Mouse (Mus musculus): ENCODE data around the gene Tctn1.
"Not testable (repeated sequence)": the region's sequence is repeated elsewhere in the genome, so short reads cannot be mapped to it uniquely, and the experiment has no call there.

Tctn1 gene

DNA sequence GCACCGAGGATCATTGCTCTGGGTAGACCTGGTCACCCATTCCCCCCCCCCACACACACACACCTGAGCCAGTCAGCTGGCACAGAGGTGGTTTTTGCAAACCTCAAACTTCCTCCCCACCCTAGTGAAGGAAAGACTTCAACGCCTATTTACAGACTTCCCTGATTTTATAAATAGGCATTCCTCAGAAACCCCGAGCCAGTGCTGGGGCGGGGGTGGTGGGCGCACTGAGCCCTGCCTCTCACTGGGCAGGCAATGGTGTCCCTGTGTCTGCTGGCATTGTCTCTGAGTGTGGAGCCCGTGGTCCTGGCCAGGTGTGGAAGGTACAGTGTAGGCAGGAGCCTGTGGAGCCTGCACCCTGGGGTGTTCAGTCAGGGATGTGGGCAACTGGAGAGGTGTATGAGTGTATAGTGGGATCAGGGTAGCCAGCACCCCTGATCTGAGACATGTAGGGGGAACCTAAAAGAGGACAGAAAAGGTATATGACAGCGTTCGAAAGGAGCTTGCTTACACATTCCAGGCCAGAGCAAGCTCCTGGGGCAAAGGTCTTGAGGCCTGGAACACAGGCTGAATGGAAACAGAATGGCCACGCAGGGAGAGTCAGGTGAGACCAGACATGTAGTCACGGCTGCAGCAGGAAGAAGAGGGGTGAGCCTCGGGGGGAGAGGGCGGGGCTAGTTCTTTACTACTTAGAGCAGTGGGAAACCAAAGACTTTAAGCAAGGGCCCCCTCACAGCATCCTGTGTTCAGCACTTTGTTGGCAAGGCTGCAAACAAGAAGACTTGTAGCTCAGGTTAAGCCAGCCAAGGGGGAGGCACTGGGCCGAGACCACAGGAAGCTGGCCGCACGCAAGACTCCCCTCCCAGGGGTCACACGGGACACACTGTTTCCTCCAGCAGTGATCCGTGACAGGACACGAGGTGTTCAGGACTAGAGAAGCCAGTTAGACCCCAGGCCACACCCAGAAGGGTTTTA, 44.3 kb downstream of the Tctn1 start:
- DNase-seq (ENCODE audit: low spot score in 2 of 2) = peak; percentile 78

DNA sequence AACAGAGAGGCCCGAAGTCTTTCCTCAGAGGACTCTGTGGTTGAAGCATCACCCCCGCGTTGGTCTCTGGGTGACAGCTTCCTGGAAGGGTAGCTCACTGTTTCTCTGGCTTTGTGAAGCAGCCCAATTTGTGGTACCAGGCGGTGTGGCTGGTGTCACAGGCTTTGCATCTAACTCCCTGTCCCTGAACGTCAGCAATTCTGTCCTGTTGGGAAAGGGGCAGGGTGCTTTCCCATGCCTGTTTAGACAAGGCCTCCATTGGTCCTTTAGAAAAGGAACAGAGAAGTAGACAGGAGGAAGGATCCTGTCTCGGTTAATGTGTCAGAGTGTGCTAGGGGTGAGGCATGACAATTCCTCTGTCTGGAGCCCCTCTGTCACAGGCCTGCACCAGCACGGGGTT, 45.3 kb downstream of the Tctn1 start:
- peak in 1 of 2 experiments; percentile 42 for DNase-seq (ENCODE audit: low spot score in 2 of 2)

DNA sequence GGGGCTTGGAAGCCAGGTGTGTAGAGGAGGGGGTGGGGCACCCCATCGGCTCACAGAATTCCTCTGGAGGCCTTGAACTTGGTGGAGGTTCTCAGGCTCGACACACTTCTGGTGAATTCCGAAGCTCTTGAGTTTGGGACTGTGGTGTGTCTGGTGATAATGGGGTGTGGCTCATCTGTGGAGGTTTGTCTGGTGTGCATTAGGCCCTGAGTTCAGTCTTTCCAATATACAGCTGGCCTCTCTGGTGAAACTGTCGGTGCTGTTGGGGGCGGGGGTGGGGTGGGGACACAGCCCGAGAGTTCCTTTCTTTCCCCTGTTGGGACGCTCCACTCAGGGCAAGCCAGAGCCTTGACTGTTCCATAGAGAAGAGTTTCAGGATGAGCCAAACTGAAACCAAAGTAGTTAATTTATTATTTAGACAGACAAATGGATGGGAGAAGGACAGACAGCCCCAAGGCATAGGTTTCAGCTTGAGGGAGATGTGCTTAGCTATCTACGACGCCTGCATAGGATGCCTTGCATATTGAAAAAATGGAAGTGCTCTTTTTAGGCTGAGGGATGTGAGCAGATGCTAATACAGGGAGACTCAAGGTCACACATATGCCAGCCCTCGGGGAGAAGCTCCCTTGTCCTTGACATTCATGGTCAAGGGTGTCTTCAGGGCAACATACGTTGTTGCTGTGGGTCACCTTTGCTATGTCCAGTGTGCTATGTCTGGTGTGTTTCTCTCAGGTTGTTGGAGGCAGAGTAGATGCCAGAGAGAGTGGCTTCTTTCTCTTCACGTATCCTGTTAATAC, 46.0 kb downstream of the Tctn1 start:
- DNase-seq (ENCODE audit: low spot score in 2 of 2) = no peak

DNA sequence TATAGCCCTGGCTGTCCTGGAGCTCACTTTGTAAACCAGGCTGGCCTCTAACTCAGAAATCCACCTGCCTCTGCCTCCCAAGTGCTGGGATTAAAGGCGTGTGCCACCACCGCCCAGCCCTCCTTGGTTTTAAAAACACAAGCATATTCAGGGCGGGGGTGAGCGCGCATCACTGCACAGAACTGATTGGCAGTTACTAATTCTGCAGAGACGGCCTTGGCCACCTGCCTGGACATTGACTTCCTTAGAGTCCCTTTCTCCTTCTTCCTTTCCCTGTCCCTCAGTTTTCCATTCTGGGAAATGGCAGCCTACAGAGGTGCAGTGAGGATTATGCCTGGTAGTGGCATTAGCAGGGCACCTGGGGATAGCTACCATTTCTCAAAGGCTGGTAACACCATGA, 46.6 kb downstream of the Tctn1 start:
- no peak for DNase-seq (ENCODE audit: low spot score in 2 of 2)

DNA sequence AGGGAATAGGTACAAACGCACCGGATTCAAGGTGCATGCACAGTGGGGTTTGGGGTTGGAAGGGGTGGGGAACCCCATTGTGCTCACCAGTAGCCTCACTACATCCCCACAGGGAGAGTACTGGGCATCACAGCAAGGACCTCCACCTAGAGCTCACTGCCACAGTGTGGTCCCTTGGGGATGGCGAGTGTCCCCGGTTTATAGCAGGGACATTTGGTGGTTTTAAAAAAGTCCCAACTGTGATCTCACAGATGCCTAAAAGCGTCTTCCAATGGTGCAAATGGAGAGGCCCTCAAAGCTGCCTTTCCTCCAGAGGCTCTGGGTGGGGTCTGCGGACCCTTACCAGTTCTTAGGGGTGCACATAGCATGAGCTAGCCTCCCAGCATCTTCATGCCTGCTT, 50.4 kb downstream of the Tctn1 start:
- no peak for DNase-seq (ENCODE audit: low spot score in 2 of 2)

DNA sequence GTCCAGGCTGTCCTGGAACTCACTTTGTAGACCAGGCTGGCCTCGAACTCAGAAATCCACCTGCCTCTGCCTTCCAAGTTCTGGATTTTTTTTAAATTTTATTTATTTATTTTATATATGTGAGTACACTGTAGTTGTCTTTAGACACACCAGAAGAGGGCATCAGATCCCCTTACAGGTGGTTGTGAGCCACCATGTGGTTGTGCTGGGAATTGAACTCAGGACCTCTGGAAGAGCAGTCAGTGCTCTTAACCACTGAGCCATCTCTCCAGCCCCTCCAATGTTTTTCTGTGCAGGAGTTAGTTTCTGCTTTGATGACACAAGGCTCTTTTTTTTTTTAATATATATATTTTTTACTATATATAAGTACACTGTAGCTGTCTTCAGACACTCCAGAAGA, 51.4 kb downstream of the Tctn1 start:
- DNase-seq (ENCODE audit: low spot score in 2 of 2) = not testable (repeated sequence)

DNA sequence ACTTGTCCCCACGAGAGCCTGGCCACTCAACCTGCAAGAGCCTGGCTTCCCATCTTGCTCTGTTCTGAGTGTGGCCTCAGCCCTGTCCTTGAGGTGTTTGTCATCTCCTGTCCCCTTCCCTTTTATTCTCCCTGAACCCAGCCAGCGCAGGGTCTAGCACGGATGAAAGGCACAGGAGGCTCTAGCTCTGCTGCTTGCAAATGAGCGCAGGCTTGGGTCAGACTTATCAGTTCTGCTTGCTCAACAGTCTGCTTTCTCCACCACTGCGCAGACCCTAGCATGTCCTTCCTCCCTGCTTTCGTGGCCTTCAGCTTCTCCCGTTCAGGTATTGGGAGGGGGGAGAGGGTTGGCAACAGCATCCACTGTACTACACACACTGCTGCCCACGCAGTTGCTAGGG, 52.1 kb downstream of the Tctn1 start:
- DNase-seq (ENCODE audit: low spot score in 2 of 2) = no peak

DNA sequence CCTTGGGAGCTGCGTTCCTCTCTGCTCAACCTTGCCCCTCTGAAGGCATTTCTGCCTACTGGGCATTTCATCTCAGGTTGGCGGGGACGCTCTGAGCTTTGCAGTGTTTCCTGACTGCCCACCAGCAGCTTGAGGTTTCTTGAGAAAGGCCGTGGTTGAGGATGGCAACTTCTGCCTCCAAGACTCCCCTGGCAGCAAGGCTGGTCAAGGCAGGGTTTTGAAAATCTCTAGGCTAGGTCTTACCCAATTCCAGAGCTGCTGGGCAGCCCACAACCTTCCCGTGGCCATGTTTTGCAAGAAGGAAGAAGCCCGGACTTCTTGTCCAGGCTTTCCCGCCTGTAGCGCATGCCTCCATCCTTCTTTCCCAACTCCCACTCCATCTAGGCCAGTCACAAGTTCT, 53.4 kb downstream of the Tctn1 start:
- no peak for DNase-seq (ENCODE audit: low spot score in 2 of 2)

DNA sequence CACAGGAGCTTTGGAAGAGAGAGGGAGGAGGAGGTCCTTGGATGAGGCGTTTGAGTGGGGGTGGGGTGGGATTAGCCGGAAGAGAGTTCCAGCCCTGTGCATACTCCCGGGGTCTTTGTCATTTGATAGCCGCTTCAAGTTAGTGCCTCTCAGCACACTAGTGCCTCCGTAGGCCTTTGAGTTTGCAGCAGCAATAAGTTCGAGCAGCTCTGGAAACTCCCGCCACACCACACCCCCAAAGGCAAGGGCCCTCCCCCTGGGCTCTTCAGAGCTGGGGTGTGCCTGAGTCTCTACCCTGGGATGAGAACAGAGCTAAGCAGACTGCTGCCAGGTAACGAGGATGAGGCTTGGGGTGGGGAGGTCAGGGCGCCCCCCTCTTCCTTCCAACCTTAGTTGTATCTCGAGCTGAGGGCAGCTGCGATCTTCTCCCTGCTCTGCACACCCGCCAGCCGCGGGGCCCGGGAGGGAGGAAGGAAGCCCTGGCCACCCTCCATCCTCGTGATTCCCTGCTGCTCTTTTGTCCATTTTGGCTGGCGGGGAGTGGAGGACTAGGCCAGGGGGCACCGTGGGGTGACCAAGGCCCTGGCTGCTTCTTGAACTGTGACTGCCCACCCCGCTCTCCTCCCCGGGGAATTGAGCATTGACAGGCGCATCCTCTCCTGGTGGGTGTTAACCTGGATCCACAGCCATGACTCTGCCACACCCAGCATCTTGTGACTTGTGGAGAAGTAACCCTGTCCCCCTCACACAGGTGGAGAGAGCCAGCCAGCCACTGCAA, 54.5 kb downstream of the Tctn1 start:
- peak; percentile 71 for DNase-seq (ENCODE audit: low spot score in 2 of 2)

DNA sequence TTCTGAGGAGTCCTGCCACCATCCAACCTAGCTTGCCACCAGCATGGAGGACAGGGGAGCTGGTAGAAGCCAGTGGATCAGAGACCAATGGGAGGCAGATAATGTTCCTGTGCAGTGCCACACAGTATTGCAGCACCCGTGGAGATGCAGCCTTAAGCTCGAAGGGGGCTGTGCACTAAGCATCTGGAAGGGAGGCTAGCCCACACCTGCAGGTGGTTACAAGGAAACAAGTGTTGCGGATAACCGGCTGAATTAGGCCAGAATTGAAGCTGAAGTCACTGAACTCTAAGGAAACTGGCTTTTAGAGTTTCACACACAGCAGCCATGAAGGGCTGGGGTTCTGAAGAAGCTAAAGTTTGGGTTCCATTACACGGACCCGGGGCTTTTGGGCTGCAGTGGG, 55.4 kb downstream of the Tctn1 start:
- DNase-seq (ENCODE audit: low spot score in 2 of 2) = peak; percentile 65 to 74

DNA sequence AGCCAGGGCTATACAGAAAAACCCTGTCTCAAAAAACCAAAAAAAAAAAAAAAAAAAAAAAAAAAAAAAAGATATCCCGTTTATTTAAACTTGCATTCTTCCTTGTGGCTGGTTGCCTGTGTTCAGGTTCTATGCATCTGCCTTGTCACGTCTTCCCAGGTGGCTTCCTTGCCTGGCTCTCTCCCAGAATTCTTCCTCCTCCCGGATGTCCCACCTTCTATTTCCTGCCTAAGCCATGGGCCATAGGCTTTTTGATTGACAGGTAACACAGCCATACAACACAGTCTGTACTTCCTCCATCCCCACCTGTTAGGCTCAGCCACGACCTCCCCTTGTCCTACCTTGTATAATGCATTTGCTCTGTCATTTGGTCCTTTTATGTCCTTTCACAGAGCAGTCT, 57.8 kb downstream of the Tctn1 start, which contains the start of gene Hvcn1:
Hvcn1 (plus strand) TSS at position 330 of the 400 bp plus-strand sequence.
- DNase-seq (ENCODE audit: low spot score in 2 of 2) = no peak

DNA sequence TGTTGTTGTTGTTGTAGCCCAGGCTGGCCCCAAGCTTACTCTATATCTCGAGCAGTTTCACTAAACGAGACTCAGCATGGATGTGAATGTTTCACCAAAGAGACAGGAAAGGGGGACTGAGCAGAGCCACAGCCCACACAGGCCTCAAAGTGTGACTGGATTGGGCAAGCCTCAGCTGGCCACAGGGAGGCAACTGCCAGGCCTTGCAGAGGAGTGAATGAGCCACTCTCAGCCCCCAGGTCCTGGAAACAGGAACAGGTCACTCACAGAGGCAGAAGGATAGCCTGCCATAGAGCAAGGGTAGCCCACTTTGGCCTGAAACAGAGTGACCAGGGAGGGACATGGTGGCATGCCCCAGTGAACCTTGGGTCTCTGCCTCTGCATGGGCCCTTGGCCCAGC, 60.1 kb downstream of the Tctn1 start:
- DNase-seq (ENCODE audit: low spot score in 2 of 2) = no peak

DNA sequence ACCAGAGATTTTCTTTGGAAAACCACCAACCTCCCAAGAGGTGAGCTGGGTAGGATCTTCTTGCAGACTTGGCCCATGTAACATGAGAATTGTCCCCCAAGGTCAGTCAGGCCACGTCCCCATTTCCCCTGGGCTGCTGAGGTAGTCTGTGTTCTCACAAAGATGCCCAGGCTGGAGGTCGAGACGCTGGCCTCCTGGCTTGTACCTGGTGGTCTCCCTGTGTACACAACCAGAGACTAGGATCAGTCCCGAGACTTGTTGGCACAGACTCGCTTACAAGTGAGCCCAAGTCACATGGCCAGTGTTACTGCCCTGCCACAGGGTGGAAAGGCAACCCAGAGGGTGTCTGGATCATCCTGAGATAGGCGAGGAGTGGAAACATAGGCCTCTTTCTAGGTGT, 62.4 kb downstream of the Tctn1 start:
- no peak for DNase-seq (ENCODE audit: low spot score in 2 of 2)

DNA sequence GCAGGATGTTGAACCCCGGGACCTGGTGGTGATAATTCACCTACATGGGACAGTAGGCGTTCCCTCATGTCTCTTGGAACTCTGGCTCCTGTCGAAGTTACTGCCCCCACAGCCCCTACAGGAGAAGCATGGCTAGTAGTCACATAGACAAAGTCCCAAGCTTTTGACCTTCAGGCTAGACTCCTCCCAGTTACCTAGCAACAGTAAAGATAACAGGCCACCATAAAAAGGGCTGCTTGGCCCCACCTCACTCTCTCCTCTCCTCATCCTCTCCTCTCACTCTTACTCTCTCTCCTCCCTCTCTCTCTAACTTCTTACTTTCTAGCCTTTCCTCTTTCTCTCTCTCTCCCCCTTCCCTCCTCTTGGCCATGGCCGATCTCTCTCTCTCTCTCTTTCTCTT, 63.4 kb downstream of the Tctn1 start:
- no peak for DNase-seq (ENCODE audit: low spot score in 2 of 2)

DNA sequence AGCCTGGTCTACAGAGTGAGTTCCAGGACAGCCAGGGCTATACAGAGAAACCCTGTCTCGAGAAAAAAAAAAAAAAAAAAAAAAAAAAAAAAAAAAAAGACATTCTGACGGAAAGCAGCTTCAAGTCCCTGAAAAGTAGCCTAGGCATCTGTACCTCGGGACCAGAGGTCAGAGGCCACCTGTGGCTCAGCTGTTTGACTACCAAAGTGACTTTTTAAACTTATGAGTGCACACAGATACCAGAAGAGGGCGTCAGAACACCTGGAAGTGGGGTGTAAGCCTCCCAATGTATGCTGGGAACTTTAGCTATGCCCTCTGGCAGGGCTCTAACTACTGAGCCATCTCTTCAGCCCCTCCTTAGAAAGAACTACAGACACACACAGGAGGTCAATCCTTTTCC, 71.9 kb downstream of the Tctn1 start:
- DNase-seq (ENCODE audit: low spot score in 2 of 2) = no peak

DNA sequence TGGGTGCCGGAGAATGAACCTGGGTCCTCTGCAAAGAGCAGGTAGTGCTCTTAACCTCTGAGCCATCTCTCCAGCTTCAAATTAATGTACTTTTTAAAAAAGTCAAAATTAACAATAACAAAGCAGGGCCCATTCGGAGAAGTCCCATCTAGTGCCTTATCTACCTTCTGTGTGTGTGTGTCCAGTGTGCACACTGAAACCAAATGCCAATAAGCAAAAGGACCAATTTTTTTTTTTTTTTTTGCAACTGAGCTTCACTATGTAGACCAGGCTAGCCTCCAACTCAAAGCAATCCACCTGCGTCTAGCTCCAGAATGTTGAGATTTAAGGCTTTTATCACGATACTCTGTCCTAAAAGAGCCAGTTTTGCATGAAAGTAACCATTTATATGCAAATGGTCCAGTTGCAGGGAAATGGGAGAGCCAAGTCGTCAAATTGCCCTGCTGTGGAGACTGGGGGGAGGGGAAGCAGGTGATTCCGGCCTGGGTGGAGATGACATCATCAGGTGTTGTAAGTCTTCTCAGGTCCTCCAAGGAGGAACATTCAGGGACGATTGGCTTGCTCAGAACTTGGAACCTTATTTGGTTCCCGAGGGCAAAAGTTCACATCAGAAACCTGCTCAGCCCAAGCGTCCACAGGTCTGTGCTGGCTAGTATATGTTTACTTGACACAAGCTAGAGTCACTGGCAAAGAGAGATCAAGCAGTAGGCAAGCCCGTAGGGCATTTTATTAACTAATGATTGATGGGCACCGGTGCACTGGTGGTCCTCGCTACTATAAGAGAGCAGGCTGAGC, 72.8 kb downstream of the Tctn1 start:
- no peak for DNase-seq (ENCODE audit: low spot score in 2 of 2)

DNA sequence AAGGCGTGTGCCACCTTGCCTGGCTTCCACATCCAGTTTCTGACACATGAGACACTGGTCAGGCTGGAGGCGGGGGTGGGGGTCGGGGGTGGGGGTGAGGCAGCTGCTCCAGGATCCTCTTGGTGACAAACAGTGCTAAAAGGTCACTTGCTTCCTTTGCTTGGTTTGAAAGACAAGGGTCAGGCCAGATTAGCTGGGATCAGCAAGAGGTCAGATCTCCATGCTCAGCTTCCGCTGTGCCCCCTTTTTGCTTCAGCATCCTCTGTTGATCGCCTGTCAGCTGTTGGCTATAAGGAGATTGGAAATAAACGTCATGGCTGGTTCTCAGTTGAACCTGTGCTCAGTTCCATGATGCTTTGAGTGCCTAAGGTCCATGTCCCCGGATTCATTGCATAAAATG, 73.8 kb downstream of the Tctn1 start:
- no peak for DNase-seq (ENCODE audit: low spot score in 2 of 2)

DNA sequence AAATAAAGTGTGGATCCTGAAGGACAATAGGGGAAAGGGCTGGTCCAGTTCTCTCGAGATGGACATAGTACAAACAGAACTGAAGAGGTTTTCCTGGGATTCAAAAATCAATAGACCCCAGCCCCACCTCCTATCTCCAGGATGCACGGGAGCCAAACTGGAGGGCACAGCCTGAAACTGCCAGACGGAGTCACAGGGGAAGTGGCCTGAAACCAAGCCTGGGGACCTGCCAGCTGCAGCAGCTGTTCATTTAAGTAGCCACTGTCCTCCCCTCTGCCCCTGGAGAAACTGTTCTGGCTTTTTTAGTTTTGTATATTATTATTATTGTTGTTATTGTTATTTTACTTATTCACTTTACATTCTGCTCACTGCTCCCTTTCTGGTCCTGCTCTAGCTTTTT, 75.1 kb downstream of the Tctn1 start:
- no peak for DNase-seq (ENCODE audit: low spot score in 2 of 2)
